Mouse (Mus musculus): ENCODE measurements around the gene Ints3.

DNA sequence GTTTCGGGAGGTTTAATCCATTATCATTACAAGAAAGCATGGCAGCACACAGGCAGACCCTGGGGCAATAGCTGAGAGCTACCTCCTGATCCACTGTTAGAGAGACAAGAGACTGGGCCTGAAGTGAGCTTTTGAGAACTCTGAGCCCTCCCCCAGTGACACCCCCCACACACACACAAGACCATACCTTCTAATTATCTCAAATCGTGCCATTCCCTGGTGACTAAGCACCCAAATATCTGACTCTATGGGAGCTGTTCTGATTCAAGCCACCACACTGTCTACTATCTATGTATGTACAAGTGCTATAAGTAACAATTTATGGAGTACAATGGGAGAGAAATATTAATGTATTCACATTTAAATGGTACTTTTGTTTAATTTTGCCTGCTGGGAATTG lies 7.3 kb upstream of the Ints3 start:
- TF ChIP-seq MYB (IDR thresholded peaks at IDR 0.05; ENCODE audit: low read depth, low read length) (no peak), GATA1 (IDR thresholded peaks at IDR 0.05; ENCODE audit: low read depth, low read length) (no peak), E2F4 (IDR thresholded peaks at IDR 0.05; ENCODE audit: borderline replicate concordance, low read depth, low read length) (no peak), CTCF (IDR thresholded peaks at IDR 0.05 in 2 of 3, conservative IDR thresholded peaks at IDR 0.05 in 1 of 3; ENCODE audit: control insufficient read depth in 1 of 3, insufficient read depth in 1 of 3, low read depth in 2 of 3, low read length in 3 of 3, poor library complexity in 1 of 3, severe bottlenecking in 1 of 3) (no peak), ZMIZ1 (IDR thresholded peaks at IDR 0.05; ENCODE audit: low read depth, low read length) (no peak), MEF2A (IDR thresholded peaks at IDR 0.05; ENCODE audit: extremely low read depth, insufficient replicate concordance, low read depth, low read length, poor library complexity, severe bottlenecking) (no peak), CHD1 (IDR thresholded peaks at IDR 0.05; ENCODE audit: low read depth, low read length) (no peak), ELF1 (IDR thresholded peaks at IDR 0.05; ENCODE audit: low read depth, low read length) (no peak), HCFC1 (IDR thresholded peaks at IDR 0.05; ENCODE audit: low read depth, low read length) (no peak), POLR2A (IDR thresholded peaks at IDR 0.05; ENCODE audit: control insufficient read depth in 1 of 2, insufficient read depth in 1 of 2, low read depth in 1 of 2, low read length in 2 of 2, poor library complexity in 1 of 2) (no peak), CHD2 (IDR thresholded peaks at IDR 0.05; ENCODE audit: low read length) (no peak)

All from MEL (cell line).